Mouse (Mus musculus) spleen, postnatal 14 days (tissue): ENCODE results near the gene Gm17324.

Experiments
- DNase-seq, 2 experiments: peaks; one replicate each; pipeline ENCODE4 v3.0.0; 2021 to 2022; ENCODE audit warnings: low spot score in 2 of 2

The Gm17324 gene

GRCm38 (mm10) chr9:78465725-78466124 lies 17.1 kb upstream of the Gm17324 start:
- no peak for DNase-seq

DNA sequence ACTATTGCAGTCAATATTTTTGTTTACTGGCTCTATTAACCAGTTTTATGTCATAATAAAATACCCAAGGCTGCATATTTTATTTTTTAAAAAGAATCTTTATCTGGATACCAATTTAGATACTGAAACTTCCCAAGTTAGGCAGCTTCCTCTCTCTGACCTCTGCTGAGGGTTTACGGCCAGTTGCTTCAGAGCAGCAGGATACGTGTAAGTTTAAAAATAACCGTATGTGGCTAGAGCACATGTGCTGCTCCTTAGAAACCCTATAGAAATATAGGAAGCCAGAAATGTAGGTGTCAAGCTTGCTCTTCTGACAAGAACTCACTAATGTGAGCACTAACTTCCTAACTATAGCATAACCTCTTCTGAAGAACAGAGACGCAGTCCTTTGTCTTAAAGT lies 14.8 kb upstream of the Gm17324 start:
- DNase-seq: no peak

GRCm38 (mm10) chr9:78457026-78457425 lies 8.4 kb upstream of the Gm17324 start:
- DNase-seq: no peak

- DNase-seq: no peak
Observed at GRCm38 (mm10) chr9:78451382-78451781, 2.8 kb upstream of the Gm17324 start.

DNA sequence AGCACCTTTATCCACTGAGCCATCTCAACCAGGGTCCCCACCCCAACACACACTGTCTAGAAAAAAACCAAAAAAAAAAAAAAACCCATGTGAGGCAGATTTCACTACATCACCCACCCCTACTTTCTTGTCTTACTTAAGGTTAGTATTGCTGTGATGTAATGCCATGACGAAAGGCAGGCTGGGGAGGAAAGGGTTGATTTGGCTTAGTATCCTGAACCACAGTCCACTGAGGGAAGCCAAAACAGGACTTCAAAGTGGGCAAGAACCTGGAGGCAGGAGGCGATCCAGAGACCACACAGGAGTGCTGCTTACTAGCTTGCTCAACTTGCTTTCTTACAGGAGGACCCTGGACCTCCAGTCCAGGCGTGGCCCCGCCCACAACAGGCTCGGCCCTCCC lies 1.8 kb upstream of the Gm17324 start:
- DNase-seq: no peak

- DNase-seq: no peak
Observed at GRCm38 (mm10) chr9:78447606-78447972, 997 bp downstream of the Gm17324 start.

- peak in 1 of 2 experiments; percentile 35 for DNase-seq
Observed at GRCm38 (mm10) chr9:78442579-78443392, 5.8 kb downstream of the Gm17324 start, which contains the start of gene Cgas. Gene Cgas (minus strand): TSS chr9:78443237.

DNA sequence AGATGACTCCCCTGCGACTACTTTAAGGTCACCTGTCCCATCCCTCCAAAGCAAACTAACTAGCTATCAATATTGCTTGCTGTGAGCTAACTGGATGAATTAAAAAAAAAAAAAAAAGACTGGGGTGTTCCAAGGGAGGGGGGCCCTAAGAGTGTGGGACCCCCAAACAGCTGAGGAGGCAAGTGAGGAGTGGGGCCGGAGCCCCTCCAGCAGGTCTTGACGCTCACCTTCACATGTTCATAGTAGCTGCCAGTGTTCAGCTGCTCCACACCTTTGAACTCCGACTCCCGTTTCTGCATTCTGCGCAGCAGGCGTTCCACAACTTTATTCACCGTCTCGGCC lies 6.4 kb downstream of the Gm17324 start:
- DNase-seq: no peak

GRCm38 (mm10) chr9:78439426-78439825 lies 9.2 kb downstream of the Gm17324 start:
- no peak for DNase-seq

DNA sequence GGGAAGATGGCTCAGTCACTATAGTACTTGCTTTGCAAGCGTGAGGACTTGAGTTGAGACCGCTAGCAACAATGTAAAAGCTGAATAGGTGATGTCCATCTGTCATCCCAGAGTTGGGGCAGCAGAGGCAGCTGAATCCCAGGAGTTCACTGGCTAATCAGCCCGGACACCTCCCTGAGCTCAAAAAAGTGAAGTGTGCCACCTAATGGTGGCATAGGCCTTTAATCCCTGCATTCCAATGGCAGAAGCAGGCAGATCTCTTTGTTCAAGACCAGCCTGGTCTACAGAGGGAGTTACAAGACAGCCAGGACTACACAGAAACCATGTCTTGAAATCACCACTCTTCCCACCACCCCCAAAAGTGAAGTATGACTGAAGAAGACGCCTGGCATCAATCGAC lies 16.1 kb downstream of the Gm17324 start:
- no peak for DNase-seq

GRCm38 (mm10) chr9:78430486-78430885 lies 18.1 kb downstream of the Gm17324 start:
- peak in 1 of 2 experiments; percentile 50 for DNase-seq

DNA sequence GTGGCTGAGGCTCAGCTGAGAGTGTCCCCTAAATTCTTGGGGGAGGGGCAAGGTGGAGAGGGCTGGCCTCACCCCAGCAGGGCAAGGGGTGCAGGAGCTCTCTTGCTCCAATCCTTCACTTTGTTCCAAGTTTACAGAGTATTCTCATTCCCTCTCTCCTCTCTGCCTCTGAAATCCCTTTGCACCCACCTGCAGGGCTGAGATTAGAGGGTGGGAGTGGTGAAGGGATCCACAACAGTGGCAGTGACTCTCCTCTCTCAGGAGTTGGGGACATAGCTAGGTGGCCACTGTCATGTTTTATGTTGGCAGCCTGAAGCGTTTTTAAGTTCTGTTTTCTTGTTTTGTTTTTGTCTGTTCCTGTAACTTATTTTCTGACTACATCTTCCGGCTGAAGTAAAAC lies 19.0 kb downstream of the Gm17324 start:
- no peak for DNase-seq

DNA sequence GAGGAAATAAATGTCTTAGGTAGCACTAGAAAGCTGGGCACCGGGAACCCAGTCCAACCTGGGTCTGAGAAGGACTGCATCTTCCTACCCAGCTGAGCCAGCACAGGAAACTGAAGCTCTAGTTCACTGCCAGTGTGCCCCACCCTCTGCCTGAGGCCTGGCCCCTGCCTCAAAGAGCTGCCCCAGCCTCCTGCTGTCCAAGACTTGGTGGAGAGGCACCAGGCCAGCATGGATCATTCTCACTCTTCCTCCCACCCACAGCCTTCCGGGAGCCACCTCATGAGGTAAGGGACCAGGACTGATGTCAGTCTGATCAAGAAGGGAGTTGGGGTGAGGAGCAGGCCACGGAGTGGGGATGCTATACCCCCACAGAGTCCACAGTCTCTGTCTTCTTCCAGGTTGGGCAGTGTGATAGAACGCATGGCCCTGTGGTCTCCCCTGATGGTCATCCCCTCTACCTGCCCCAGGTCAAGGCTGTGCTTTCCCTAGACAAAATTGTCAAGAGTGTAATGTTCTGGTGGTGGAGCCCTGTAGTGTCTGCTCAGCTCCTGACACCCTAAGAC lies 19.6 kb downstream of the Gm17324 start:
- peak in 1 of 2 experiments; percentile 3 for DNase-seq

DNA sequence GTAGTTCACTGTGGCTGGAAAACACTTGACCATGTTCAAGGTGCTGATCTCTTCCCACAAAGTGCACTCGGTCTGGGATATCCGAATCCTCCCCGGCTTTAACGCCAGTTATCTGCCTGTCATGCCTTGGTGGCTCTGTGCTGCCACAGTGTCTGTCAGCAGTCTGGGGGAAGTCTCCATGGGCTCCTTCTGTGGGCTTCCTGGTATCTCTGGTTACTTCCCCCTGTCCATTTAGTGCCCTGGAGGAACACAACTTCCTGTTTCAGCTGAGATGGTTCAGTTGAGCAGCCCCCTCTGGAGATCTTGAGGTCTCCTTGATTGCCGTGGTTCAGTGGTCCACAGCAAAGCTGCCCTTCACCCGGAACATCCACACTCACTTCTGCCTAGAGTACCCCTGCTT lies 20.4 kb downstream of the Gm17324 start:
- no peak for DNase-seq

DNA sequence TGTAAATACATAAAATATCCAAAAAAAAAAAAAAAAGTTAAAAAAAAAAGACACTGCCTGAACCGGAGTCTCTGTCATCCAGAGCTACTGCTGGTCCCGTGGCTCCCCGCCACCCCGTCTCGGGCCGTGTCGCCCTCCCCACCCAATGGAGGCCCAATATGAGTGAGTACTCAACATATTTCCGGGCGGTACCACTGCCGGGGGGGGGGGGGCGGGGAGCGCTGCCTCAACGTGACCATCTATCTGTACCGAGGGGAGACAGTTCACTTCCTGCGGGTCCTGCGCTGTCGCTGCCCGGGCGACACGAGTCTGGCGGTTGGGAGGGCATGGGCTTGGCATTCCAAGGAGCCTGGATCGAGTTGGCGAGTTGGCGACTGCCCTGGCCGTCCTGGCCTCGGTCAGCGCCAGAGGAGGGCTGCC lies 21.2 kb downstream of the Gm17324 start:
- no peak for DNase-seq

DNA sequence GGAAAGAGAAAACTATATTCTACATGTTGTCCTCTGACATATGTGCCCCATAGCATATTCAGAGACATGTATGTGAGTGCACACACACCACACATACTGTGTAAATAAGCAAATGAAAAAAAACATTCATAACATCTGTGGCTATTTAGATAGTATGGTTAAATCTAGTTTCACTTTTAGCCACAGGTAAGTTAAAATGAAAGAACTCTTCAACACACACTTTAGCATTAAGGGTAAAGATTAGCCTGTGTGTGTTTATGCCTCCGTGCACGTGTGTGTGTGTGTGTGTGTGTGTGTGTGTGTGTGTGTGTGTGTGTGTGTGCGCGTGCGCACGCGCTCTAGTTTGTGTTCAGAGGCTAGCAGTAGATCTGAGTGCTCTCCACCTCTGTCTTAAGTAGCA lies 47.0 kb downstream of the Gm17324 start:
- DNase-seq: no peak

- no peak for DNase-seq
Observed at GRCm38 (mm10) chr9:78400570-78400969, 48.0 kb downstream of the Gm17324 start.
